Comparison of ENCODE assay signal across 9 mouse cellular contexts in the genomic region with DNA sequence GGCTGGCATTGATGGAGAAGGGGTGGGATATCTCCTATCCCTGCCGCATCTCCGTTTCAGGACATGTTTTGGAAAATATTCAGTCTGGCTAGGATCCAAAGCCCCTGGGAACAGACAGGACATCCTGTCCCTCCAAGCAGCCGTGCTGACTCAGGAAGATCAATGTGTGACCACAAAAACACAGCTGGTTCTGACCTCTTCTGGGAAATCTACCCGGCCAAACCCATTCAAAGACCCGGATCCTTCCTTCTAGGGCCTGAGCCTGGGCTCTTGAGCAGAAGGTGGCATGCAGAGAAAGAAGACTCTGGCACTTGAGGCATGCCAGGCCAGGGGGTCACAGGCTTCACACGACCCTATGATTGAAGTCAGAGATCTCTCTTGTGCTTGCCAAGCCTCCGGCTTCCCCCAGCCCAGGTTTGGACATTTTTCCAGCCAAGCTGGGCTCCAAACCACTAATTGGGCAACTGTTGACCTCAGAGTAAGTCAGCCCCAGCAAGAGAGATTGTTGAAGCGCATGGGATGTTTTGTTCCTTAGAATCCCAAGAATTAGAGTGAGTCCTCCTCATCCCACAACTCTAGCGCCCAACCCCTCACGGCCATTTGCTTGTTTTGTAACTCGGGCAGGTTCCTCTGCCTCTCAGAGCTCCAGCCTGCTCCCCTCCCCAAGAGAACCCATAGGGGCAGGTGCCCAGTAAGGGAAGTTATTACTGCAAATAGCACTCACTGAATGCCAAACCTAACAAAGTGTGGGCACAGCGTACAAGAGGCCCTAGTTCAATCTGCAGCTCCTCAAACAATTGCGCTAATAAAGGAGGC. TPM values are rescaled to one million over a fixed set of nuclear protein-coding genes. Genes with fewer than 3 reads are reported as not detected.
A peak's percentile ranks its signal among the peaks of the same experiment; 100 is the strongest.
DNase-seq lines count a peak whose midpoint lies in the region; ATAC-seq lines count a peak whose summit lies in the region.
"Had no signal": no experiment of that assay in that cellular context is flagged by ENCODE, and none has a peak within 500 bp of the region (broad histone marks: within the 10 kb centered on the region; RNA-seq: fewer than 3 reads in every experiment).

No protein-coding gene starts in this region.

- ATAC-seq in kidney, embryonic 16.5 days (ENCODE audit: low FRiP score, low TSS enrichment) = peak; percentile 53
- no peak for ATAC-seq in neural tube, embryonic 15.5 days (ENCODE audit: low FRiP score)

- no peaks in the 10 kb centered on the region for H3K36me3 ChIP-seq in kidney, embryonic 16.5 days (ENCODE audit: insufficient read depth, low read length)
- no peaks in the 10 kb centered on the region for H3K36me3 ChIP-seq in neural tube, embryonic 15.5 days
- H3K36me3 ChIP-seq: liver, embryonic 13.5 days had no signal

- no peak overlapping the region for H3K4me2 ChIP-seq in kidney, embryonic 16.5 days (replicated peaks; ENCODE audit: low read depth, low read length)
- H3K4me2 ChIP-seq in neural tube, embryonic 15.5 days = no peak overlapping the region
- H3K4me2 ChIP-seq: liver, embryonic 13.5 days had no signal

- H3K27me3 ChIP-seq in kidney, embryonic 16.5 days (ENCODE audit: insufficient read depth, low read length) = no peaks in the 10 kb centered on the region
- H3K27me3 ChIP-seq in neural tube, embryonic 15.5 days (replicated peaks) = no peaks in the 10 kb centered on the region; the same call in 1 of the 2 replicates
- H3K27me3 ChIP-seq: liver, embryonic 13.5 days had no signal

- peak; percentile 29 for DNase-seq in ovary, postnatal 36 days (ENCODE audit: low spot score)
- DNase-seq in ovary, postnatal 14 days (ENCODE audit: low spot score) = no peak
- DNase-seq in heart, adult 18-20 months = peak; percentile 92 to 95
- no peak for DNase-seq in B cell, adult 2 months
- DNase-seq in thymus, postnatal 4 days = no peak
- DNase-seq in spleen, postnatal 36 days (ENCODE audit: low spot score in 2 of 2) = no peak
- DNase-seq: liver, embryonic 13.5 days had no signal

- H3K9me3 ChIP-seq in kidney, embryonic 16.5 days (ENCODE audit: low read length) = no peaks in the 10 kb centered on the region
- H3K9me3 ChIP-seq in neural tube, embryonic 15.5 days (replicated peaks) = no peaks in the 10 kb centered on the region
- H3K9me3 ChIP-seq: liver, embryonic 13.5 days had no signal

- H3K4me3 ChIP-seq in kidney, embryonic 16.5 days (ENCODE audit: low read length) = no peak overlapping the region
- H3K4me3 ChIP-seq in neural tube, embryonic 15.5 days (replicated peaks) = no peak overlapping the region
- H3K4me3 ChIP-seq: liver, embryonic 13.5 days had no signal

- WGBS in kidney, embryonic 16.5 days = 55% methylated on average over 13 of the region's 13 CpGs
- WGBS in neural tube, embryonic 15.5 days = 72% methylated on average over 13 of the region's 13 CpGs

- peaks cover 16% of the 10 kb centered on the region for H3K4me1 ChIP-seq in kidney, embryonic 16.5 days (ENCODE audit: insufficient read depth, low read length)
- no peaks in the 10 kb centered on the region for H3K4me1 ChIP-seq in neural tube, embryonic 15.5 days

- peak overlapping the region; percentile 71 for H3K27ac ChIP-seq in kidney, embryonic 16.5 days (ENCODE audit: low read length)
- H3K27ac ChIP-seq in neural tube, embryonic 15.5 days (replicated peaks) = peak overlapping the region; percentile 7; the same call in 1 of the 2 replicates
- H3K27ac ChIP-seq: liver, embryonic 13.5 days had no signal

- H3K9ac ChIP-seq in kidney, embryonic 16.5 days (replicated peaks; ENCODE audit: low read length) = no peak overlapping the region
- no peak overlapping the region for H3K9ac ChIP-seq in neural tube, embryonic 15.5 days (replicated peaks)
- H3K9ac ChIP-seq: liver, embryonic 13.5 days had no signal

RNA-seq across cellular contexts. Expression of a gene that starts 5.8 kb away (rescaled TPM):
- total RNA-seq in heart, adult 18-20 months (2021) = 10 to 100 TPM; 12.0 to 16.8 TPM
- polyA plus RNA-seq in kidney, embryonic 16.5 days (2015; fragmentation: Nextera tagmentation; extraction: Ambion mirVana) = 34.0 and 35.7 TPM in 2 replicates
- polyA plus RNA-seq in neural tube, embryonic 15.5 days (2015; fragmentation: Nextera tagmentation; extraction: Ambion mirVana) = 37.5 and 39.1 TPM in 2 replicates

RNA-seq across cellular contexts. Expression of a gene that starts 48.7 kb away (rescaled TPM):
- 100 to 1,000 TPM; 284 to 364 TPM for total RNA-seq in heart, adult 18-20 months (2021)
- 48.9 and 50.1 TPM in 2 replicates for polyA plus RNA-seq in kidney, embryonic 16.5 days (2015; fragmentation: Nextera tagmentation; extraction: Ambion mirVana)
- polyA plus RNA-seq in neural tube, embryonic 15.5 days (2015; fragmentation: Nextera tagmentation; extraction: Ambion mirVana) = 33.6 and 41.2 TPM in 2 replicates

Comparison
In these comparisons a context has a peak if more than half of its experiments do, and no peak if none do; other contexts are left out.
1. DNase-seq: peak in ovary, postnatal 36 days (single experiment) and heart, adult 18-20 months (2 of 2); none in ovary, postnatal 14 days (single experiment), B cell, adult 2 months (0 of 2), thymus, postnatal 4 days (single experiment) and spleen, postnatal 36 days (0 of 2).